Mouse (Mus musculus) bone marrow macrophage, adult 2 months (primary cell): ENCODE results near the gene Inava.

ENCODE experiments used
- CTCF ChIP-seq: IDR thresholded peaks from 2 replicates; pipeline ENCODE4 v1.5.1; 2012; ENCODE audit warnings: low read depth, mild to moderate bottlenecking, low read length, moderate library complexity
- POLR2A ChIP-seq: IDR thresholded peaks from 2 replicates; pipeline ENCODE4 v1.6.1; 2012; ENCODE audit warnings: mild to moderate bottlenecking, low read depth, low read length, borderline replicate concordance

- TF ChIP-seq CTCF: peak; percentile 87
- TF ChIP-seq POLR2A: no peak
Measured at GRCm38 (mm10) chr1:136175183-136175582, 58.9 kb downstream of the Inava start.
